Mouse (Mus musculus) monocyte, adult 2 months (primary cell): ENCODE results near the gene Wdr13.

Experiments used
- DNase-seq, 2 experiments: peaks; one replicate each; pipeline ENCODE4 v3.0.0; 2022; ENCODE audit warnings: low spot score in 2 of 2, low read depth in 1 of 2

Wdr13 gene

DNA sequence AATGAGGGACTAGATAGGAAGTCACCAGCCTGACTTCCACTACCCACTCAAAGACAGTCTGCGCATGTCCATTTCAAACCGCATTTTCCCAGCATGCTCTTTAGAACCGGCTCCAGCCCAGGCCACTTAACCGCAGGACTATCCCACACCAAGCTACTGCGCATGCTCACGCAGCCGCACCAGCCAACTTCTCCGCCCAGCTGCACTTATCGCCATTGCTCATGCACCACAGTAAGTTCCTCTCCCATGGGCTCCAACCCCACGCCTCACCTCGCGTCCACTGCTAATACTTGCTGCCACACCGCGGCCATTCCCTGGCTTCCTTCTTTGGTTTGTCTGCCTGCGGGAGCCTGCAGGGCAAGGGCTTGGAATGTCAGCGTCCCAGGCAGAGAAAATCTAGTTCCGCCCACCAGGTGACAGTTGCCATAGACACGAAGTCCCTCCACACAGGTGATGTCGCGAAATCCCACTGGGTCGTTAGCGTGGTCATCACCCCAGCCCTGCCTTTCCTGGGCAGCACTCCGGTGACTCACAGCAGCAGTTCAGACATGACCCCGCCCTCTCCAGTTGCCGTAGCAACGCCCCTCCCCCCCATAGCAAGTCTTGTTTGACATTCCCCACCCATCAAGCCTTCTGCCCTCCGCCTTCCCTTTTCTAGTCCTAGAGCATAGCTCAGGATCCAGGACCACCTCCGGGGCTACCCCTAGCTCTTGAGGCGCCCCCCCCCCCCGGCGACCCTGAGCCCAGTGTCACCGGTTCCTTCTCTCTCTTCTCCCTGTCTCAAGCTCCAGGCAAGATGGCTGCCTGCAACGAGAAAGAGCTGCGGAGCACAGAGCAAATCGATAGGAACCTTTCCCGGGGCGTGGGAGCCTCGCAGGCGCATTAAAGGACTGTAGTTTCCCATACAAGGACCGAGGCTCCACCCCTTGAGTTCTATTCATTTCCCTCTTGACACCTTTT, at the start of gene Wdr13:
Gene Wdr13 (minus strand): TSS at position 876 of the 960 bp plus-strand sequence.
- peak; percentile 68 to 81 for DNase-seq

DNA sequence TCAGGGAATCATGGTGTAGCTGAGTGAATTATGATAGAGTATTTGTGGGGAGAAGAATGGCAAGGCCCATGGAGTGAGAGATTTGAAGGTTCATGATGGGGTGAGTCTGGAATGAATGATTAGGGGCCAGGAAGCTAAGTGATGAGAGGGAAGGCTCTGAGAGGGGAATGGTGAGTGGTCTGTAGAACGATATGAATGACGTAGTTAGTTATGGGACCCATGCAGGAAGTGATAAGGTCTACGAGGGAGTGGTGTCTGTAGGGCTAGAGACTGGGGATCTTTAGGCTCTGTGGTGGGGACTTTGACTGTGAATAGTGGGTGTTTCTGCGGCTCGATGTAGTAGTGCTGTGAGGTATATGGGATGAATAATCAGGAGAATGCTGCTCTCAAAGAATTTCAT, 47.0 kb upstream of the Wdr13 start:
- DNase-seq = no peak

GRCm38 (mm10) chrX:8178871-8179270, 46.2 kb upstream of the Wdr13 start:
- DNase-seq = no peak

DNA sequence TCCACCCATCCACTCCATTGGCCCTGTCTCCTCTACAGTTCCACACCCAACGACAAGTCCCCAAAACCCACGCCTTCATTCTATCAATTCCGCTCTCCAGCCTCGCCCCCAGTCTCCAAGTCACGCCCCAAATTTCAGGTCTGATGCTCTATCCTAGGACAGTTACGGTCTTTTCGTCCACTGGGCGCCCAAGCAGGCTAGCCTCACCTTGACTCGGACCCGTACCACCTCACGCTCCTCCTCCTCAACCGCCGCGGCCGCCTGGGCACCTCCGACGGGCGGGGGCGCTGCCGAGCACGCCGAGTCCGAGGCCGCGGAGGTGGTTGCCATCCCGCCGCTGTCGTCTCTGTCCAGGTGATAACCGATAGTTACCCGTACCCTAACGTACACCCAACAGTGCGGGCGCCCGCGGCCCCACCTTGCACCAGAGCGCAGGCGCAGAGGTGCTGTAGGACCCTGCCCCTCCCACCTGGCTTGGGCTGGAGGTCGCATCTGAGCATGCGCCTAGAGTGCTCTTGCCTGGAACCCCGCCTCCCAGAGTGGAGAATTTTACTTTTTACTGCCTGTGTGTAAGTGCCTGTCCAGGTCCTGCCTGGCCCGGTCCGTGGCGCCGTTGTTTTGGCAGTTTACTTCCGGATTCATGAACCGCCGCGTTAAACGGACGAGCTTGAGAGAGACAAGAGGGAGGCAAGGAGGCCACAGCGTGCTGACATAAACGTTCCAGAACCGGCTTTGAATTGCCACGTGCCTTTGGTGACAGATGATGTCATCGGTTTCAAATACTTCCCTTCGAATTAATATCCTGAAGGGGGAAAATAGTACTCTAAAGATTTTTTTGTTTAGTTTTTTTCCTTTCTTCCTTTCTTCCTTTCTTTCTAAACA, 43.1 kb upstream of the Wdr13 start, which contains the start of gene Tbc1d25:
Gene Tbc1d25 (minus strand): TSS at position 678 of the 882 bp plus-strand sequence.
- peak; percentile 38 to 64 for DNase-seq

GRCm38 (mm10) chrX:8175169-8175503, 42.4 kb upstream of the Wdr13 start:
- no peak for DNase-seq

DNA sequence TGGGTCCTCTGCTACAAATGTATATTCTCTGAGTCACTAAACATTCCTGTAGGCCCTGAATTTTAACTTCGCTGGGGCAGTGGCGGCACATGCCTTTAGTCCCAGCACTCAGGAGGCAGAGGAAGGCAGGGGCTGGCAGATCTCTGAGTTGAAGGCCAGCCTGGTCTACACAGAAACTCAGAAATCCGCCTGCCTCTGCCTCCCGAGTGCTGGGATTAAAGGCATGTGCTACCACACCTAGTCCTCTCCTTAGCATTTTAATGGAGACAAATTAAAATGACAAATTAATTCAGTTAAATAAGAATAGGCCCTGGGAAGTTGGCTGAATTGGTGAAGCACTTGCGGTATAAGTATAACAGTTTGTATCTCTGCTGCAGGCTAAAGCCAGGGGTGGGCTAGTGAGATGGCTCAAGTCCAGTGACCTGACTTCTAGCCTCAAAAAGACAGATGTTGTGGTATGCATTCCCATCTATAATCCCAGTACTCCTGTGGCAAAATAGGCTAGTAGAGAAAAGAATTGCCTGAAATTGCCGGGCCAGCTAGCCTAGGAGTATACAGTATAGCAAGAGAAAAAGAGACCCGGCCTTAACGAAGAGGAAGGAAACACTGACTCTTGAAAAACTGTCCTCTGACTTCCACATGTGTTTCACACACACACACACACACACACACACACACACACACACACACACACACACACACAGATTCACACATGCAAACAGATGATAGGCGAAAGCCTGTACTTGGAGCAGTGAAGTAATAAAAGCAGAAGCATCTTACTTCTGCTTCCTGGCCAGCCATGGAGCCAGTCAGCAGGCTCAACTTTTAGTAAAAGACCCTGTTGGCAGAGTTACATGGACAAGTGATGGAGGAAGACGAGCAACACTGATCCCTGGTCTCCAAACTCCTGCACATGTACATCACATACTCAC, 35.3 kb upstream of the Wdr13 start:
- DNase-seq = no peak

- DNase-seq = no peak
These were observed 31.8 kb upstream of the Wdr13 start for GRCm38 (mm10) chrX:8164471-8164870.

DNA sequence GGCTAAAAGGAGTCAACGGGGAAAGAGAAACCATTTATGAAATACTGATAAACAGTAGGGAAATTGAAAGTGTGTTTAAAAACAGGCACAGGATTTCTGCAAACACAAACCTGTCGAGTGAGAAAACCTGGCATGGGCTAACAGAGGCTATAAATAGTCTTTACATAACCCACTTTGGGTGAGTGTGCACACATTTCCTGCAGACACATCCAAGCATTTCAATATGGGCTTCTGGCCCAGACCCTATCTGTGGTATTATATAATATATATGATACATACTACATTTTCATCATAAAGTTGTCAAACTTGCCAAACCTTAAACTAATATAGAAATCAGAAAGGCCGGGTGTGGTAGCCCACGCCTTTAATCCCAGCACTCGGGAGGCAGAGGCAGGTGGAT, 30.4 kb upstream of the Wdr13 start:
- DNase-seq = no peak

- peak; percentile 73 to 81 for DNase-seq
These were observed 12.7 kb upstream of the Wdr13 start, which contains the start of gene Rbm3 for GRCm38 (mm10) chrX:8145153-8145991. Gene Rbm3 (minus strand): TSS chrX:8145880.

DNA sequence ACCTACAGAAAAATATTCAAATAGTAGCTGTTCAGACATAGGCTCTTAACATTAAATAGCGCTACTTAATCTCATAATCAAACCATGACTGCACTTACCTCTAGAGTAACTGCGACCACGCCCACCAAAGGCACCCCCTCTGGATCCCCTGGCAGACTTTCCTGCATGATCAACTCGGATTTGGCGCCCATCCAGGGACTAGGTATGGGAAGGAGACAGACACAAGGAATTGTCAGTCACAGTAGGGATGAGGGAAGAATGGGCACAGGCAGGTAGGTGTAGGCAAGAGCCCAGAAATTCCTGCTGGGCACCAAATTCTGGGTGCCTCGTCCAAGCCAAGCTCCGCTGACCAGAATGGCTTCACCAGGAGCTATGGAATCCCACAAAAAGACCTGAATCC, 11.1 kb upstream of the Wdr13 start:
- DNase-seq = no peak

- DNase-seq = no peak
These were observed 10.3 kb upstream of the Wdr13 start for GRCm38 (mm10) chrX:8142948-8143347.

DNA sequence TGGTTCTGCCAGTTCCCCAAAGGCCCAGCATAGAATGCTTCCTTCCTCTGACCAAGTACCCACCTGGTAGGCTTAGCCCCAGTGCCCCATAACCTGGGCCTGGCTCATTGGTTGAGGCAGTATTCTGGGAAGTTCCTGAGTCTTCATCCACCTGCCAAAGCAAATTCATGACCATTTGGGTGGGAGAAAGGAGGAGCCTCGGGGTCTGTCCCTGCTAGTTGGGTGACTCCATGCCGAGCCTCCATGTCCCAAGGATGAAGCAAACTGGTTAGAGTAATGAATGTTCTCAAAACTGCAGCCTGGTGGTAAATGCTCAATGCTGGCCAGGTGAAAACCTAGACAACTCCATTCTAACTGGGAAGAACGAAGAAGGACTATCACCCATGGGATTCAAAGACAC, 8.4 kb upstream of the Wdr13 start:
- no peak for DNase-seq

DNA sequence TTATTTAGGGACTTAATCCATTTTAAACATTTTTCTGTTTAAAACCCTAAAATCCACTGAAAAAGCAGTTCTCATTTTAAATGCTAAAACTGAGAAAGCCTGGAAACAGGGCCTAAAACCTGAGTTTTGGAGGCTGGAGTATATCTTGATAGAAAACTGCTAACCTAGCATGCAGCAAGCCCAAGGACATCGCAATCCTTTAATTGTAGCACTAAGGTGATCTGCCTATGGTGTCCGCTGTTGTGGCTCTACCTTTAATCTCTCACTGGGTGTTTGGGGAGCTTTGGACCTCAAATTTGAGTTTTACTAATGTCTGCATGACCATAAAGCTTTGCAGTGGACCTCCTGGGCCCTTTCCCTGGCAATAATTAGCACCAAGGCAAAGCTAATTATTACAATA, 7.8 kb upstream of the Wdr13 start:
- no peak for DNase-seq

- DNase-seq = no peak
These were observed 6.8 kb upstream of the Wdr13 start for GRCm38 (mm10) chrX:8139480-8139879.

GRCm38 (mm10) chrX:8135886-8136285, 3.2 kb upstream of the Wdr13 start:
- DNase-seq = no peak

- DNase-seq = no peak
These were observed 1.3 kb downstream of the Wdr13 start for GRCm38 (mm10) chrX:8131393-8131792.

- no peak for DNase-seq
These were observed 7.5 kb downstream of the Wdr13 start for GRCm38 (mm10) chrX:8125235-8125634.

DNA sequence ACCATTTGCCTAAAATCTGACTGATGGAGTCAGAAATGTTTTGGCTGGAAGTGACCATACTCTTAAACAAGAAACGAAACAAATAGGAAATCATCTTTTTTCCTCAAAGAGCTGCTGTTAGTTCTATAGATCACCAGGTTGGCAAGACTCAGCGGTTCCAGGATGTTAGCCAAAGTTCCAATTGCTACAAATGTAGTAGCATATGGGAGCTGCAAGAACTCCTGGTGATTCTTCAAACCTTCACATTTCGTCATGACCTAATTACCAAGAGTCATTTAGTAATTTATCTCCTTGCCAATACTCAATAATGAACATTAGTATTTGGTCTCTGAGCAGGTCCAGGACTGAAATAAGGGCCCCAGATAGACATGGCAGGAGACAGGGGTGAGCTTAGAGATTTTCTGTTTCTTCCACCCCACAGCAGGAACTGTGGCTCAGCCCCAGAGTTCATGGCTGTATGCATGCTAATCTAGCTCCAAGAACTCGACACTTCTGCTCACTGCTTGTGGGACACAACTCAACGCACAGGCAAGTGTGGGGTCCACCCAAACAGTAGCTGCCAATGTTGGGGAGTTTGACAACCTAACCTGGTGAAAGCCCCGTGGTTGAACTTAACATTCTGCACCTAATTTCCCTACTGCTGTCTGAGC, 8.7 kb downstream of the Wdr13 start:
- DNase-seq = no peak

- DNase-seq = no peak
These were observed 15.4 kb downstream of the Wdr13 start for GRCm38 (mm10) chrX:8117264-8117663.
